Comparison of ENCODE assay signal across 26 mouse cellular contexts in genomic region chr1:187322505-187323208, GRCm38 (mm10).
DNase-seq lines count a peak whose midpoint lies in the region; ATAC-seq and TF ChIP-seq lines count a peak whose summit lies in the region.
"Had no signal": no experiment of that assay in that cellular context is flagged by ENCODE, and none has a peak within 500 bp of the region (broad histone marks: within the 10 kb centered on the region; RNA-seq: fewer than 3 reads in every experiment).

No protein-coding gene starts in this region.

- DNase-seq in CD4-positive helper T cell, adult 2 months (ENCODE audit: low read depth, low spot score): peak; percentile 19
- DNase-seq in CH12.LX (ENCODE audit: extremely low read depth): peak; percentile 38
- DNase-seq in intestine, embryonic 14.5 days (ENCODE audit: low spot score): no peak
- DNase-seq in layer of hippocampus, adult 9-11 months: no peak
- no peak for DNase-seq in cerebellum, adult 11-12 months
- DNase-seq in left cerebral cortex, adult 9 months (ENCODE audit: low spot score in 2 of 2): no peak
- DNase-seq: adrenal gland, adult 8-10 months; cerebellum, adult 18-20 months; cerebellum, postnatal 14 days; gastrocnemius, postnatal 10 days; heart, adult 11 months; heart, postnatal 10 days; kidney, postnatal 36 days; thymus, postnatal 14 days had no signal

- peak; percentile 64; the same call in 1 of the 2 replicates for ATAC-seq in intestine, embryonic 14.5 days (replicated peaks; ENCODE audit: low FRiP score, low TSS enrichment, low read depth)
- peak; percentile 77; the same call in 1 of the 2 replicates for ATAC-seq in stomach, embryonic 16.5 days (ENCODE audit: insufficient read depth, low FRiP score)
- ATAC-seq: forebrain, embryonic 16.5 days; lung, postnatal 0 days; Patski had no signal

- peaks cover 3 to 61% of the 10 kb centered on the region in 2 experiments for H3K36me3 ChIP-seq in CH12.LX (replicated peaks in 1 of 2; ENCODE audit: control insufficient read depth in 1 of 2, insufficient read depth in 1 of 2, low read length in 1 of 2)
- 0 out of 2 replicates have a peak, but pooled peaks cover 11% of the 10 kb centered on the region for H3K36me3 ChIP-seq in intestine, embryonic 14.5 days (ENCODE audit: control insufficient read depth, insufficient read depth, low read length)
- no peaks in the 10 kb centered on the region for H3K36me3 ChIP-seq in stomach, embryonic 16.5 days (ENCODE audit: control insufficient read depth, insufficient read depth, low read length)
- H3K36me3 ChIP-seq: neural tube, embryonic 15.5 days had no signal

- TF ChIP-seq CTCF in CH12.LX (conservative IDR thresholded peaks at IDR 0.05 in 1 of 2, IDR thresholded peaks at IDR 0.05 in 1 of 2; ENCODE audit: low read depth in 2 of 2, low read length in 2 of 2): no peak

- in situ Hi-C loops in CH12.LX (cut with MboI; ENCODE audit: low pct_ligation_motif_present, low pct_unique_long_range_greater_than_20kb, low sequenced_read_pairs): no loop called here

- no peak for TF ChIP-seq EP300 in CH12.LX (IDR thresholded peaks at IDR 0.05; ENCODE audit: low read length)

- TF ChIP-seq POLR2A in CH12.LX (IDR thresholded peaks at IDR 0.05; ENCODE audit: low read depth, low read length): no peak

- H3K9me3 ChIP-seq in CH12.LX (replicated peaks; ENCODE audit: low read length): no peaks in the 10 kb centered on the region
- H3K9me3 ChIP-seq in intestine, embryonic 14.5 days (ENCODE audit: control insufficient read depth, low read length): no peaks in the 10 kb centered on the region
- no peaks in the 10 kb centered on the region for H3K9me3 ChIP-seq in stomach, embryonic 16.5 days (replicated peaks; ENCODE audit: control insufficient read depth, low read length)
- H3K9me3 ChIP-seq: forebrain, embryonic 10.5 days; G1E; heart, embryonic 12.5 days; limb, embryonic 10.5 days; neural tube, embryonic 15.5 days had no signal

- H3K27ac ChIP-seq in CH12.LX (ENCODE audit: insufficient read depth, low read depth): no peak overlapping the region
- H3K27ac ChIP-seq in intestine, embryonic 14.5 days (ENCODE audit: low read depth): peak overlapping the region; percentile 33; the same call in 1 of the 2 replicates
- H3K27ac ChIP-seq in stomach, embryonic 16.5 days (ENCODE audit: low read length): peak overlapping the region; percentile 27; the same call in 1 of the 2 replicates
- H3K27ac ChIP-seq: forebrain, embryonic 10.5 days; left cerebral cortex, adult 2 months; limb, embryonic 10.5 days; macrophage; neural tube, embryonic 15.5 days had no signal

- H3K9ac ChIP-seq in CH12.LX (ENCODE audit: insufficient read depth, low read depth): no peak overlapping the region
- H3K9ac ChIP-seq in intestine, embryonic 14.5 days (ENCODE audit: low read length): no peak overlapping the region
- H3K9ac ChIP-seq in stomach, embryonic 16.5 days (ENCODE audit: low read length): no peak overlapping the region
- H3K9ac ChIP-seq: heart, embryonic 12.5 days; neural tube, embryonic 15.5 days had no signal

- H3K79me2 ChIP-seq in CH12.LX (replicated peaks; ENCODE audit: control insufficient read depth, extremely low read depth, insufficient read depth, poor library complexity, severe bottlenecking): no peaks in the 10 kb centered on the region

- H3K4me3 ChIP-seq in CH12.LX (replicated peaks in 1 of 3; ENCODE audit: low read depth in 2 of 3, low read length in 2 of 3, poor library complexity in 1 of 3): no peak overlapping the region
- no peak overlapping the region for H3K4me3 ChIP-seq in intestine, embryonic 14.5 days (ENCODE audit: low read depth, low read length)
- H3K4me3 ChIP-seq in stomach, embryonic 16.5 days (replicated peaks; ENCODE audit: low read length): no peak overlapping the region
- H3K4me3 ChIP-seq: forebrain, embryonic 10.5 days; heart, embryonic 12.5 days; left cerebral cortex, adult 2 months; limb, embryonic 10.5 days; neural tube, embryonic 15.5 days had no signal

- WGBS in intestine, embryonic 14.5 days: 82% methylated on average over 8 of the region's 8 CpGs
- 70% methylated on average over 8 of the region's 8 CpGs for WGBS in stomach, embryonic 16.5 days

- H3K4me1 ChIP-seq in CH12.LX (ENCODE audit: control insufficient read depth in 1 of 2, insufficient read depth in 2 of 2): peaks cover 0 to 18% of the 10 kb centered on the region in 2 experiments; a peak in 2 of 4 replicates
- H3K4me1 ChIP-seq in intestine, embryonic 14.5 days (replicated peaks; ENCODE audit: control insufficient read depth, insufficient read depth, low read length): no peaks in the 10 kb centered on the region
- peaks cover 6% of the 10 kb centered on the region; the same call in 1 of the 2 replicates for H3K4me1 ChIP-seq in stomach, embryonic 16.5 days (ENCODE audit: control insufficient read depth, insufficient read depth, low read length)
- H3K4me1 ChIP-seq: forebrain, embryonic 10.5 days; limb, embryonic 10.5 days; neural tube, embryonic 15.5 days had no signal

- no peak overlapping the region for H3K4me2 ChIP-seq in CH12.LX (ENCODE audit: insufficient read depth, low read depth, poor library complexity, severe bottlenecking)
- H3K4me2 ChIP-seq in intestine, embryonic 14.5 days (ENCODE audit: low read length): no peak overlapping the region
- H3K4me2 ChIP-seq in stomach, embryonic 16.5 days (ENCODE audit: low read depth, low read length): no peak overlapping the region
- H3K4me2 ChIP-seq: heart, embryonic 12.5 days; midbrain, embryonic 11.5 days; neural tube, embryonic 15.5 days had no signal

- TF ChIP-seq RAD21 in CH12.LX (IDR thresholded peaks at IDR 0.05; ENCODE audit: low read depth, low read length): no peak

- dilution Hi-C loops in CH12.LX (cut with MboI; ENCODE audit: extremely low pct_ligation_motif_present, extremely low pct_unique_long_range_greater_than_20kb, low sequenced_read_pairs): no loop called here

- no peaks in the 10 kb centered on the region for H3K27me3 ChIP-seq in CH12.LX (replicated peaks)
- no peaks in the 10 kb centered on the region for H3K27me3 ChIP-seq in intestine, embryonic 14.5 days (replicated peaks; ENCODE audit: control insufficient read depth, insufficient read depth, low read length)
- H3K27me3 ChIP-seq in stomach, embryonic 16.5 days (ENCODE audit: control insufficient read depth, insufficient read depth, low read length): no peaks in the 10 kb centered on the region
- H3K27me3 ChIP-seq: heart, embryonic 12.5 days; neural tube, embryonic 15.5 days; Patski had no signal

TF ChIP-seq in CH12.LX, 34 proteins besides CTCF, POLR2A, EP300 and RAD21:
- no peak for TF ChIP-seq RCOR1 (conservative IDR thresholded peaks at IDR 0.05; ENCODE audit: low read depth, low read length)
- no peak for TF ChIP-seq ETS1 (conservative IDR thresholded peaks at IDR 0.05; ENCODE audit: low read depth, low read length)
- TF ChIP-seq ZNF384 (IDR thresholded peaks at IDR 0.05; ENCODE audit: low read depth, low read length): no peak
- TF ChIP-seq CHD1 (IDR thresholded peaks at IDR 0.05; ENCODE audit: low read depth, low read length): no peak
- no peak for TF ChIP-seq E2F4 (IDR thresholded peaks at IDR 0.05; ENCODE audit: insufficient replicate concordance, low read depth, low read length)
- no peak for TF ChIP-seq CHD2 (IDR thresholded peaks at IDR 0.05; ENCODE audit: low read length)
- no peak for TF ChIP-seq BHLHE40 (IDR thresholded peaks at IDR 0.05; ENCODE audit: low read depth, low read length)
- TF ChIP-seq MAX (IDR thresholded peaks at IDR 0.05; ENCODE audit: low read length): no peak
- TF ChIP-seq ELF1 (IDR thresholded peaks at IDR 0.05; ENCODE audit: low read depth, low read length): no peak
- no peak for TF ChIP-seq ZMIZ1 (IDR thresholded peaks at IDR 0.05; ENCODE audit: low read depth, low read length)
- no peak for TF ChIP-seq MXI1 (IDR thresholded peaks at IDR 0.05; ENCODE audit: low read depth, low read length)
- no peak for TF ChIP-seq USF2 (conservative IDR thresholded peaks at IDR 0.05; ENCODE audit: low read depth, low read length)
- no peak for TF ChIP-seq SMC3 (IDR thresholded peaks at IDR 0.05; ENCODE audit: low read depth, low read length)
- no peak for TF ChIP-seq NELFE (IDR thresholded peaks at IDR 0.05; ENCODE audit: low read depth, low read length)
- no peak for TF ChIP-seq POLR2AphosphoS2 (IDR thresholded peaks at IDR 0.05; ENCODE audit: low read depth, low read length)
- no peak for TF ChIP-seq USF1 (IDR thresholded peaks at IDR 0.05; ENCODE audit: low read depth, low read length)
- TF ChIP-seq SIN3A (IDR thresholded peaks at IDR 0.05; ENCODE audit: low read length): no peak
- no peak for TF ChIP-seq HCFC1 (IDR thresholded peaks at IDR 0.05; ENCODE audit: low read depth, low read length)
- no peak for TF ChIP-seq KAT2A (IDR thresholded peaks at IDR 0.05; ENCODE audit: insufficient replicate concordance, low read length)
- TF ChIP-seq ZC3H11A (IDR thresholded peaks at IDR 0.05; ENCODE audit: low read depth, low read length): no peak
- peak; percentile 13; the same call in 1 of the 2 replicates for TF ChIP-seq JUN (IDR thresholded peaks at IDR 0.05; ENCODE audit: insufficient read depth, low read depth, low read length)
- TF ChIP-seq IRF4 (IDR thresholded peaks at IDR 0.05; ENCODE audit: low read depth, low read length): peak; percentile 54; the same call in 1 of the 2 replicates
- TF ChIP-seq TCF12 (IDR thresholded peaks at IDR 0.05; ENCODE audit: low read depth, low read length): no peak
- peak; percentile 42; the same call in 1 of the 2 replicates for TF ChIP-seq MEF2A (IDR thresholded peaks at IDR 0.05; ENCODE audit: borderline replicate concordance, low read depth, low read length)

Comparison
In these comparisons a context has a peak if more than half of its experiments do, and no peak if none do; other contexts are left out.
1. DNase-seq: peak in CD4-positive helper T cell, adult 2 months (single experiment) and CH12.LX (single experiment); none in intestine, embryonic 14.5 days (single experiment), layer of hippocampus, adult 9-11 months (single experiment), cerebellum, adult 11-12 months (single experiment) and left cerebral cortex, adult 9 months (0 of 2).